Mouse (Mus musculus) NIH3T3 (cell line): Measurements from ENCODE around the gene Gata5.

Experiments used
- DNase-seq: peaks from one replicate; pipeline ENCODE4 v3.0.0-alpha.2; 2012; ENCODE audit warnings: low read depth

Gene Gata5

GRCm38 (mm10) chr2:180307680-180308079 lies 26.8 kb downstream of the Gata5 start:
- DNase-seq = no peak

- DNase-seq = peak; percentile 10
These were observed 27.9 kb downstream of the Gata5 start for GRCm38 (mm10) chr2:180306423-180307168.

GRCm38 (mm10) chr2:180306009-180306408 lies 28.5 kb downstream of the Gata5 start:
- DNase-seq = no peak

- DNase-seq = no peak
These were observed 29.0 kb downstream of the Gata5 start for GRCm38 (mm10) chr2:180305490-180305889.

GRCm38 (mm10) chr2:180304554-180304953 lies 29.9 kb downstream of the Gata5 start:
- DNase-seq = peak; percentile 4

- no peak for DNase-seq
These were observed 31.0 kb downstream of the Gata5 start for GRCm38 (mm10) chr2:180303468-180303867.

- DNase-seq = no peak
These were observed 32.3 kb downstream of the Gata5 start for GRCm38 (mm10) chr2:180302201-180302600.

- no peak for DNase-seq
These were observed 33.7 kb downstream of the Gata5 start for GRCm38 (mm10) chr2:180300771-180301170.

- DNase-seq = no peak
These were observed 34.2 kb downstream of the Gata5 start for GRCm38 (mm10) chr2:180300252-180300651.

- DNase-seq = no peak
These were observed 41.6 kb downstream of the Gata5 start for GRCm38 (mm10) chr2:180292906-180293305.

- DNase-seq = no peak
These were observed 42.5 kb downstream of the Gata5 start for GRCm38 (mm10) chr2:180292026-180292425.

GRCm38 (mm10) chr2:180291566-180291965 lies 42.9 kb downstream of the Gata5 start:
- no peak for DNase-seq

- DNase-seq = no peak
These were observed 44.0 kb downstream of the Gata5 start for GRCm38 (mm10) chr2:180290503-180290902.

- no peak for DNase-seq
These were observed 44.9 kb downstream of the Gata5 start, which contains the start of gene Rbbp8nl for GRCm38 (mm10) chr2:180289440-180290108. Gene Rbbp8nl, minus strand, starts transcription at chr2:180289879.

- DNase-seq = no peak
These were observed 45.5 kb downstream of the Gata5 start for GRCm38 (mm10) chr2:180288966-180289365.

GRCm38 (mm10) chr2:180279321-180279720 lies 55.2 kb downstream of the Gata5 start:
- DNase-seq = no peak

GRCm38 (mm10) chr2:180277773-180278320 lies 56.7 kb downstream of the Gata5 start:
- DNase-seq = no peak

- no peak for DNase-seq
These were observed 57.6 kb downstream of the Gata5 start for GRCm38 (mm10) chr2:180276851-180277259.

- no peak for DNase-seq
These were observed 58.1 kb downstream of the Gata5 start for GRCm38 (mm10) chr2:180276385-180276784.

GRCm38 (mm10) chr2:180275836-180276235 lies 58.7 kb downstream of the Gata5 start:
- peak; percentile 86 for DNase-seq
